8 mouse cellular contexts compared by ENCODE assay signal in genomic region chr4:151483299-151483976, GRCm38 (mm10).
DNase-seq lines count a peak whose midpoint lies in the region; ATAC-seq and TF ChIP-seq lines count a peak whose summit lies in the region.

No protein-coding gene starts in this region.

- no peak overlapping the region for H3K4me2 ChIP-seq in liver, embryonic 14.5 days (ENCODE audit: low read depth)

- DNase-seq in spleen, adult 2 months (ENCODE audit: low read depth in 1 of 2, low spot score in 2 of 2): no peak
- DNase-seq in spleen, postnatal 4 days (ENCODE audit: low spot score in 2 of 2): no peak
- DNase-seq in embryo, embryonic 10 days (ENCODE audit: low spot score): peak; percentile 85
- DNase-seq in gastrocnemius, postnatal 4 days (ENCODE audit: low spot score in 2 of 2): peak; percentile 37 to 57
- peak; percentile 83 for DNase-seq in kidney, postnatal 10 days
- DNase-seq in liver, embryonic 14.5 days (ENCODE audit: low read depth in 3 of 3, low spot score in 3 of 3): no peak
- peak; percentile 12 for DNase-seq in ovary, adult 18-20 months (ENCODE audit: low spot score)
- peak; percentile 18 to 31 for DNase-seq in urinary bladder, postnatal 36 days (ENCODE audit: low spot score in 2 of 2)

- H3K9me3 ChIP-seq in liver, embryonic 14.5 days (ENCODE audit: control insufficient read depth, low read length): no peaks in the 10 kb centered on the region

- no peak overlapping the region for H3K4me3 ChIP-seq in spleen, adult 2 months (ENCODE audit: extremely low read depth, insufficient read depth, insufficient read length)
- no peak overlapping the region for H3K4me3 ChIP-seq in liver, embryonic 14.5 days (ENCODE audit: insufficient read depth in 1 of 2, low read depth in 2 of 2, low read length in 2 of 2)

- TF ChIP-seq POLR2A in spleen, adult 2 months (IDR thresholded peaks at IDR 0.05; ENCODE audit: low read depth, low read length): no peak

- no peak overlapping the region for H3K27ac ChIP-seq in spleen, adult 2 months (ENCODE audit: insufficient read depth, low read length)
- no peak overlapping the region for H3K27ac ChIP-seq in liver, embryonic 14.5 days

- H3K27me3 ChIP-seq in spleen, adult 2 months (ENCODE audit: control insufficient read depth, insufficient read depth, low read length): no peaks in the 10 kb centered on the region
- H3K27me3 ChIP-seq in liver, embryonic 14.5 days (ENCODE audit: control insufficient read depth, insufficient read depth, low read length): no peaks in the 10 kb centered on the region

- 33% methylated on average over 21 of the region's 21 CpGs for WGBS in spleen, adult 2 months
- 24% methylated on average over 21 of the region's 21 CpGs for WGBS in liver, embryonic 14.5 days (ENCODE audit: insufficient replicate concordance)

- no peak for ATAC-seq in liver, embryonic 14.5 days (ENCODE audit: insufficient read depth)

- H3K4me1 ChIP-seq in spleen, adult 2 months (ENCODE audit: control insufficient read depth, insufficient read depth, insufficient read length): no peaks in the 10 kb centered on the region
- no peaks in the 10 kb centered on the region for H3K4me1 ChIP-seq in liver, embryonic 14.5 days (replicated peaks; ENCODE audit: control insufficient read depth in 2 of 2, insufficient read depth in 2 of 2, low read length in 1 of 2)

- no peak for TF ChIP-seq EP300 in liver, embryonic 14.5 days (IDR thresholded peaks at IDR 0.05; ENCODE audit: low read depth)

- TF ChIP-seq CTCF in spleen, adult 2 months (IDR thresholded peaks at IDR 0.05; ENCODE audit: extremely low read depth, insufficient read depth, insufficient read length, insufficient replicate concordance): peak; percentile 13; the same call in 1 of the 2 replicates
- TF ChIP-seq CTCF in liver, embryonic 14.5 days (IDR thresholded peaks at IDR 0.05; ENCODE audit: low read depth): peak; percentile 79

- H3K9ac ChIP-seq in liver, embryonic 14.5 days (replicated peaks): no peak overlapping the region

- no peaks in the 10 kb centered on the region for H3K36me3 ChIP-seq in spleen, adult 2 months (ENCODE audit: control insufficient read depth, insufficient read depth, low read length)
- no peaks in the 10 kb centered on the region for H3K36me3 ChIP-seq in liver, embryonic 14.5 days (replicated peaks; ENCODE audit: control insufficient read depth, insufficient read depth, low read depth)

Comparison
In these comparisons a context has a peak if more than half of its experiments do, and no peak if none do; other contexts are left out.
1. DNase-seq: peak in embryo, embryonic 10 days (single experiment), gastrocnemius, postnatal 4 days (2 of 2), kidney, postnatal 10 days (single experiment), ovary, adult 18-20 months (single experiment) and urinary bladder, postnatal 36 days (2 of 2); none in spleen, adult 2 months (0 of 2), spleen, postnatal 4 days (0 of 2) and liver, embryonic 14.5 days (0 of 3).